Mouse (Mus musculus) spleen, adult 2 months (tissue): ENCODE measurements at regions not wholly inside any gene's neighbourhood (a gene's known extent, or its start where the extent isn't known, plus 50 kb on each side); places are given as distances from the start of the nearest gene placed in this dataset.

Experiments
- DNase-seq, 2 experiments: peaks; one replicate each; pipeline versions ENCODE4 v3.0.0 to v3.0.0-alpha.2; 2012 to 2021; ENCODE audit warnings: low spot score in 2 of 2, low read depth in 1 of 2
- H3K27ac ChIP-seq: fragments of 200-500 bp; 2 replicates; pipeline ENCODE4 v1.5.1; 2012; ENCODE audit warnings: low read length, inconsistent platforms; ENCODE audit not compliant: insufficient read depth
- H3K27me3 ChIP-seq: fragments of 200-500 bp; 2 replicates; pipeline ENCODE4 v1.6.1; 2012; ENCODE audit warnings: mild to moderate bottlenecking, moderate library complexity, low read length, inconsistent platforms; ENCODE audit not compliant: control insufficient read depth, insufficient read depth
- H3K36me3 ChIP-seq: fragments of 200-500 bp; 2 replicates; pipeline ENCODE4 v1.6.1; 2012; ENCODE audit warnings: mild to moderate bottlenecking, low read length, inconsistent platforms; ENCODE audit not compliant: control insufficient read depth, insufficient read depth
- H3K4me1 ChIP-seq: fragments of 200-500 bp; 2 replicates; pipeline ENCODE4 v1.6.1; 2011; ENCODE audit warnings: inconsistent platforms; ENCODE audit not compliant: control insufficient read depth, insufficient read depth, insufficient read length
- H3K4me3 ChIP-seq: fragments of 200-500 bp; 2 replicates; pipeline ENCODE4 v1.5.1; 2011; ENCODE audit warnings: mild to moderate bottlenecking, inconsistent platforms; ENCODE audit not compliant: insufficient read depth, insufficient read length; ENCODE audit errors: extremely low read depth
- CTCF ChIP-seq: fragments of 200-500 bp; IDR thresholded peaks from 2 replicates; pipeline ENCODE4 v1.5.1; 2011; ENCODE audit warnings: mild to moderate bottlenecking, inconsistent platforms; ENCODE audit not compliant: insufficient read depth, insufficient read length, insufficient replicate concordance; ENCODE audit errors: extremely low read depth
- POLR2A ChIP-seq: fragments of 200-500 bp; IDR thresholded peaks from 2 replicates; pipeline ENCODE4 v1.6.1; 2011; ENCODE audit warnings: low read depth, low read length, inconsistent platforms
- WGBS: fragments of 180-500 bp; shearing (Covaris S2); methylation state at CpG from one replicate; pipeline ENCODE4 v1.1.7; 2018; 5-methylcytosine and 5-hydroxymethylcytosine counted together

- Histone ChIP-seq H3K4me3 (no peak overlapping the region), H3K27me3 (no peaks in the 10 kb centered on the region), H3K4me1 (no peaks in the 10 kb centered on the region; the same call in 1 of the 2 replicates), H3K27ac (no peak overlapping the region), H3K36me3 (no peaks in the 10 kb centered on the region)
- 91% methylated on average over 6 of the region's 6 CpGs for WGBS
- no peak for TF ChIP-seq CTCF
- no peak for TF ChIP-seq POLR2A
- no peak for DNase-seq
Observed at GRCm38 (mm10) chr6:100429511-100429910, 142.2 kb upstream of the Rybp start.

GRCm38 (mm10) chr6:100428759-100429158 lies 141.5 kb upstream of the Rybp start:
- WGBS = 85% methylated on average over 6 of the region's 6 CpGs
- Histone ChIP-seq H3K4me3 (no peak overlapping the region), H3K27me3 (no peaks in the 10 kb centered on the region), H3K27ac (no peak overlapping the region), H3K4me1 (no peaks in the 10 kb centered on the region; the same call in 1 of the 2 replicates), H3K36me3 (no peaks in the 10 kb centered on the region)
- no peak for DNase-seq
- no peak for TF ChIP-seq CTCF
- no peak for TF ChIP-seq POLR2A

- no peak for DNase-seq
- H3K27ac ChIP-seq = no peak overlapping the region
- no peaks in the 10 kb centered on the region for H3K36me3 ChIP-seq
- no peak overlapping the region for H3K4me3 ChIP-seq
- no peaks in the 10 kb centered on the region for H3K27me3 ChIP-seq
- WGBS = 45% methylated on average over 1 of the region's 1 CpGs
- H3K4me1 ChIP-seq = no peaks in the 10 kb centered on the region
- TF ChIP-seq CTCF = no peak
- TF ChIP-seq POLR2A = no peak
Observed at GRCm38 (mm10) chr6:100425551-100425950, 138.3 kb upstream of the Rybp start.

DNA sequence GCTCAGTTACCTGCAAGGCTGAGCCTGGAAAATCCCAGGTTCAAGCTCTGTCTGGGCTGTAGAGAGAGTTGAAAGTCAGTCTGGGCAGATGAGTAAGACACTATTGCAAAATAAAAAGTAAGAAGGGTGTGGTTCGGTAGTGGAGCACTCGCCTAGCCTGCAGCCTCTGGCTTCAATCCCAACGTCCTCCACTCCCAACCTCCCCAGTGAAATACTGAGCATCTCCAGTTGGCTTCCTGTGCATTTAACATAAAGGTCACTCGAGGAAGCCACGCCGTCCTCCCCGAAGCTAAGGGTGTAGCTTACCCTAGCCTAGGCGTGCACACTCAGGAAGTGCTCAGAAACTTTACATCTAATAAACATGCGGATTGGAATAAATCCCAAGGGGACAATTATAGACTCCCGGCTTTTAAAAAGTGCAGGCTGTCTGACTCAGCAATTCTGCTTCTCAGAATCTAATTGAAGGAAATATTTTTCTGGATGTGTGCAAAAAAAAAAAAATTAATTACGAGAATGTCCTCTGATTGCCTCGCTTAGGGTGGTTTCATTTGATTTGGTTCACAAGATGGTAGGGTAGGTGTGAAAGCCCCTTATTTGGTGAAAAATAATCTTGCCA lies 137.6 kb upstream of the Rybp start:
- H3K4me3 ChIP-seq = no peak overlapping the region
- H3K27me3 ChIP-seq = no peaks in the 10 kb centered on the region
- H3K27ac ChIP-seq = no peak overlapping the region
- H3K4me1 ChIP-seq = no peaks in the 10 kb centered on the region
- H3K36me3 ChIP-seq = no peaks in the 10 kb centered on the region
- TF ChIP-seq CTCF (no peak), POLR2A (no peak)
- DNase-seq = no peak
- 64% methylated on average over 12 of the region's 12 CpGs for WGBS

DNA sequence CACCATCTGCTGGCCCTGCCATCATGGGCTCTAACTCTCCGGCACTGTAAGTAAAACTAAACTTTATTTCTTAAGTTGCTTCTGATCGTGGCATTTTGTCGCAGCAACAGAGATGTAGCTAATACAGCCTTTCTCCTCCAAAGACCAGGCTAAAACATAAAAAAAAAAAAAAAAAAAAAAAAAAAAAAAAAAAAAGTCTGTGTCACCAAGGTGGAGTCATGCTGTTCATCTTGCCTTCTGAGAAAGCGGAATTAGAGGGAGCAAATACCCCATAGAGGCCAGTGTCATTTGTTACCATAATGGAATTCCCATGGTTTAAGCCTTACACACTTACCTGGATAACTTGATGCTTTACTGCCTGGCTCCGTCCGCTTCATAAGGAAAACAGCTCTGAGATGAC lies 136.9 kb upstream of the Rybp start:
- no peak overlapping the region for H3K27ac ChIP-seq
- no peak overlapping the region for H3K4me3 ChIP-seq
- H3K36me3 ChIP-seq = no peaks in the 10 kb centered on the region
- no peak for DNase-seq
- H3K27me3 ChIP-seq = no peaks in the 10 kb centered on the region
- H3K4me1 ChIP-seq = no peaks in the 10 kb centered on the region
- WGBS = 91% methylated on average over 6 of the region's 6 CpGs
- TF ChIP-seq POLR2A (no peak), CTCF (no peak)

- DNase-seq = no peak
- TF ChIP-seq POLR2A = no peak
- TF ChIP-seq CTCF = no peak
- Histone ChIP-seq H3K27ac (no peak overlapping the region), H3K36me3 (no peaks in the 10 kb centered on the region), H3K4me1 (no peaks in the 10 kb centered on the region), H3K27me3 (no peaks in the 10 kb centered on the region), H3K4me3 (no peak overlapping the region)
- WGBS = 95% methylated on average over 12 of the region's 12 CpGs
Observed at GRCm38 (mm10) chr6:100423636-100424035, 136.4 kb upstream of the Rybp start.

DNA sequence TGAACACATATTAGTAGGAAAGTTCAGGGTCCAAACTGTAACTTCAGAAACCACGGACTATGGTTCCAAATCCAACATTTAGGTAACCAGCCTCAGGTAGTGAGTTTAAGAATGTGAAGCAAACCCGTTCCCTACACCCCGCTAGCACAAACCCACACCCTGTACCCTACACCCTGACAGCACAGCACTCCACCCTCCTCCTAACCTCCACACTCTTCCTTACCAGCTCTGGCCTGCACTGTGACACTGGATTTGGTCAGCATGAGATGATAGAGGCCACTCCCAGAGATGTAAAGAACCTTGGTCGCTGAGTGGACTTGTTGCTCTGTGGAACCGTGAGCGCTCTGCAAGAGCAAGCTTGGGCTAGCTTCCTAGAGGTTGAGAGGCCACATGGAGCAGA lies 135.3 kb upstream of the Rybp start:
- Histone ChIP-seq H3K4me1 (no peaks in the 10 kb centered on the region), H3K4me3 (no peak overlapping the region), H3K27me3 (no peaks in the 10 kb centered on the region), H3K36me3 (no peaks in the 10 kb centered on the region), H3K27ac (no peak overlapping the region)
- DNase-seq = no peak
- TF ChIP-seq CTCF (no peak), POLR2A (no peak)
- WGBS = 92% methylated on average over 6 of the region's 6 CpGs
